Mouse (Mus musculus) embryonic facial prominence, embryonic 14.5 days (tissue): ENCODE measurements around the gene Bahcc1. TPM values are rescaled to one million over a fixed set of nuclear protein-coding genes. Genes with fewer than 3 reads are reported as not detected.

Source experiments
- ATAC-seq: fragments of 200-750 bp; cut with Nextera tagmentation; 2 replicates; pipeline ENCODE4 v1.8.0; 2017; ENCODE audit warnings: low read depth, moderate number of reproducible peaks, moderate TSS enrichment
- DNase-seq: peaks from one replicate; pipeline ENCODE4 v3.0.0-alpha.2; 2015; ENCODE audit warnings: low spot score
- H3K27ac ChIP-seq: fragments of 300-500 bp; sonication (generic); replicated peaks from 2 replicates; pipeline ENCODE4 v1.5.1; 2014; ENCODE audit warnings: low read depth, mild to moderate bottlenecking, low read length, moderate library complexity
- H3K27me3 ChIP-seq: fragments of 300-500 bp; sonication (generic); replicated peaks from 2 replicates; pipeline ENCODE4 v1.6.1; 2014; ENCODE audit warnings: low read length; ENCODE audit not compliant: control insufficient read depth, insufficient read depth
- H3K36me3 ChIP-seq: fragments of 300-500 bp; sonication (generic); 2 replicates; pipeline ENCODE4 v1.6.1; 2014; ENCODE audit warnings: low read length, mixed read lengths; ENCODE audit not compliant: control insufficient read depth, insufficient read depth
- H3K4me1 ChIP-seq: fragments of 300-500 bp; sonication (generic); 2 replicates; pipeline ENCODE4 v1.6.1; 2014; ENCODE audit warnings: antibody characterized with exemption, low read length; ENCODE audit not compliant: control insufficient read depth, insufficient read depth
- H3K4me2 ChIP-seq: fragments of 300-500 bp; sonication (generic); 2 replicates; pipeline ENCODE4 v1.6.1; 2014; ENCODE audit warnings: low read depth, mild to moderate bottlenecking, low read length, moderate library complexity, mixed read lengths
- H3K4me3 ChIP-seq: fragments of 300-500 bp; sonication (generic); 2 replicates; pipeline ENCODE4 v1.5.1; 2014; ENCODE audit warnings: low read depth, mild to moderate bottlenecking, low read length
- H3K9ac ChIP-seq: fragments of 300-500 bp; sonication (generic); 2 replicates; pipeline ENCODE4 v1.6.1; 2014; ENCODE audit warnings: low read depth, mild to moderate bottlenecking, low read length, moderate library complexity, mixed read lengths
- H3K9me3 ChIP-seq: fragments of 300-500 bp; sonication (generic); 2 replicates; pipeline ENCODE4 v1.6.1; 2016; ENCODE audit warnings: low read length; ENCODE audit not compliant: control insufficient read depth
- WGBS: fragments of 180-500 bp; shearing (Covaris S2); extraction: QIAGEN DNeasy Blood & Tissue Kit; methylation state at CpG from one replicate; pipeline ENCODE4 v1.1.7; 2014; 5-methylcytosine and 5-hydroxymethylcytosine counted together
- polyA plus RNA-seq: library from polyadenylated mRNA; unstranded; fragments of >200 nt; fragmentation: Nextera tagmentation; extraction: Ambion mirVana; gene quantifications from 2 replicates; pipeline ENCODE4 v1.2.1, GENCODE M21; 2014

Bahcc1 gene
- polyA plus RNA-seq, 1 experiment from 2014 or later: 11.1 TPM

- no peak for DNase-seq
- no peak overlapping the region for H3K9ac ChIP-seq
- H3K27ac ChIP-seq: no peak overlapping the region
- peaks cover 71% of the 10 kb centered on the region for H3K4me1 ChIP-seq
- H3K27me3 ChIP-seq: no peaks in the 10 kb centered on the region
- 68% methylated on average over 6 of the region's 6 CpGs for WGBS
- H3K36me3 ChIP-seq: 0 out of 2 replicates have a peak, but pooled peaks cover 2% of the 10 kb centered on the region
- H3K4me2 ChIP-seq: no peak overlapping the region
- no peak for ATAC-seq
- no peak overlapping the region for H3K4me3 ChIP-seq
- H3K9me3 ChIP-seq: no peaks in the 10 kb centered on the region
Observed at GRCm38 (mm10) chr11:120264008-120264407, 31.3 kb downstream of the Bahcc1 start.

DNA sequence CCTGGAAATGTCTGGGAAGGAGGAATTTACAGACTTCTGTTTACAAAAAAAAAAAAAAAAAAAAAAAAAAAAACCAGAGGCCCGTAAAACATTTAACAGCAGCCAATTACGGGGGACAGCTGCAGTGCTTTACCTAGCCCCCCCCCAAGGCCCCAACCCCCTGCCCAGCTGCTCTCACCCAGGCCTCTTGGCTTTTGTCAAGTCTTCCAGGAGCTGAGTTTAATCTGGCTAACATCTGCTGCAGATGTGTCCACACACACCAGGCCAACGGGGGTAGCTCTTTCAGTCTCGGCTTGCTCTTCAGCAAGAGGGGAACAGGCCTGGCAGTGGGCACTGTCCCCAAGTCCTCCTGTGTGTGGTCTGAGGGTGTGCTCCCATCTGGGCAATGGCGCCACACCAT lies 32.7 kb downstream of the Bahcc1 start:
- Histone ChIP-seq H3K4me3 (no peak overlapping the region), H3K9me3 (no peaks in the 10 kb centered on the region), H3K4me2 (peak overlapping the region; percentile 23; the same call in 1 of the 2 replicates), H3K9ac (no peak overlapping the region), H3K4me1 (peaks cover 61% of the 10 kb centered on the region), H3K36me3 (0 out of 2 replicates have a peak, but pooled peaks cover 2% of the 10 kb centered on the region), H3K27me3 (no peaks in the 10 kb centered on the region), H3K27ac (0 out of 2 replicates have a peak overlapping the region, but pooled peaks have one; percentile 19)
- ATAC-seq (no peak), DNase-seq (peak; percentile 80)
- 26% methylated on average over 5 of the region's 5 CpGs for WGBS

DNA sequence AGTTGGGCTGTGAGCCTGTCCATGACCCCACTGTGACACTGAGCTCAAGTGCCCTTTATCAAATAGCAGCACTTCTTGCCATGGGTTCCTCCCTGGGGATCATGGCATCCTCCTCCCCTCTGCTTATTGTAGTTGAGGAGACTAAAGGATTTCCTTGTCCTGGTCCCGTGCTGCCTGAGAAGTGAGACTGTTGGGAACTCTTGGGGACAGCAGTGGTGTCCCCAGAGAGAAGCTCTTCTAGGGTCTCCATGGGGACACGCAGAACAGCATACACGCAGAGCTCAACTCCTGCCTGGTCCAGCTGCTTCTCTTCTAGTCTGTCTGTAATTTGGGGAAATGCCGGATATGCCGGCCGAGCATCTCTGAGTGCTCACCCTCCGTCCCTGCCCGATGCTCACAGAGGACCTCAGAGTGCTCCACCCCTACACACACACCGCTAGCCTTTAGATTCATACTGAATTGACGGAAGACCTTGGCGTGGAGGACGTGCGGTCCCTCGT lies 33.6 kb downstream of the Bahcc1 start:
- H3K9ac ChIP-seq: no peak overlapping the region
- DNase-seq (no peak), ATAC-seq (no peak)
- WGBS: 83% methylated on average over 14 of the region's 14 CpGs
- H3K27ac ChIP-seq: no peak overlapping the region
- peaks cover 53% of the 10 kb centered on the region for H3K4me1 ChIP-seq
- H3K36me3 ChIP-seq: peaks cover 4% of the 10 kb centered on the region; the same call in 1 of the 2 replicates
- H3K9me3 ChIP-seq: no peaks in the 10 kb centered on the region
- no peak overlapping the region for H3K4me3 ChIP-seq
- H3K4me2 ChIP-seq: no peak overlapping the region
- H3K27me3 ChIP-seq: no peaks in the 10 kb centered on the region

DNA sequence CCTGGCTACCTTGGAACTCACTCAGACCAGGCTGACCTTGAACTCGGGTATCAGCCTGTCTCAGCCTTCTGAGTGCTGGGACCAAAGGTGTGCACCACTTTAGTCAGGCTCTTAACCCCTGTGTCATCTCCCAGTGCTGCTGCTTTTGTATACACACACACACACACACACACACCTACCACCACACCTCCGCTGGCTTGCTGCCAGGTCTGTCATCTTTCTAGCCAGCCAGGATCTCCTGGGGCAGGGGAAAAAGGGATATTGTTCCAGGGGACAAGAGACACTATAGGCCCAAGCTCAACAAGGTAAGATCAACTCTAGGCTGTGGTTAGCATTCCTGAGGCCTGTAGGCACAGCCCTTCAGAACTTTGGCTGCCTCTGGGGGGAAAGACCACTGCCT lies 34.5 kb downstream of the Bahcc1 start:
- H3K4me2 ChIP-seq: no peak overlapping the region
- H3K27ac ChIP-seq: no peak overlapping the region
- H3K36me3 ChIP-seq: peaks cover 13% of the 10 kb centered on the region
- no peak overlapping the region for H3K9ac ChIP-seq
- H3K27me3 ChIP-seq: no peaks in the 10 kb centered on the region
- ATAC-seq (no peak), DNase-seq (no peak)
- H3K4me1 ChIP-seq: peaks cover 43% of the 10 kb centered on the region
- no peaks in the 10 kb centered on the region for H3K9me3 ChIP-seq
- H3K4me3 ChIP-seq: no peak overlapping the region
- WGBS: 78% methylated on average over 2 of the region's 2 CpGs

DNA sequence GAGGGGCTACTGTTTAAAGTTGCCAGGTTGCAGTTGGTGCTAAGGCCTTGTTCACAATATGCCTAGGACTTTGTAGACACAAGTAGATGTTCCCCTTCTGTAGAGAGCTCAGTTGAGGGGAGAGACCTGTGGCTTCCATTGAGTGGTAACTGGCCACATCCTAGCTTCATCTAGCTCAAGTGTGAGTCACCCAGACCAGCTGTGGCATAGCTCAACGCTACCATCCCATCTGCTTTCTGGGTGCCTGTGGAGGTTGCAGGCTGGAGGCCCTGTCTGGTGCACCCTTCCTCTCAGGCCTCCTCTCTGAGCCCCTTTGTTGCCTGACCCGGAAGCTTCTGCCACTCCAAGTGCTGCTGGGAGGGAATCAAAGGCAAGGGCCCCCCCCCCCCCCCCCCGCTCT lies 34.9 kb downstream of the Bahcc1 start:
- Histone ChIP-seq H3K4me1 (peaks cover 39% of the 10 kb centered on the region), H3K9ac (no peak overlapping the region), H3K4me3 (no peak overlapping the region), H3K27me3 (no peaks in the 10 kb centered on the region), H3K9me3 (no peaks in the 10 kb centered on the region), H3K36me3 (peaks cover 17% of the 10 kb centered on the region), H3K4me2 (no peak overlapping the region), H3K27ac (no peak overlapping the region)
- ATAC-seq: no peak
- 75% methylated on average over 2 of the region's 3 CpGs for WGBS
- DNase-seq: no peak

- no peak for DNase-seq
- Histone ChIP-seq H3K27ac (no peak overlapping the region), H3K36me3 (peaks cover 24% of the 10 kb centered on the region), H3K9ac (no peak overlapping the region), H3K4me2 (no peak overlapping the region), H3K4me3 (no peak overlapping the region), H3K4me1 (peaks cover 34% of the 10 kb centered on the region), H3K27me3 (no peaks in the 10 kb centered on the region), H3K9me3 (no peaks in the 10 kb centered on the region)
- 79% methylated on average over 10 of the region's 10 CpGs for WGBS
- no peak for ATAC-seq
Observed at GRCm38 (mm10) chr11:120268195-120268967, 35.6 kb downstream of the Bahcc1 start.

DNA sequence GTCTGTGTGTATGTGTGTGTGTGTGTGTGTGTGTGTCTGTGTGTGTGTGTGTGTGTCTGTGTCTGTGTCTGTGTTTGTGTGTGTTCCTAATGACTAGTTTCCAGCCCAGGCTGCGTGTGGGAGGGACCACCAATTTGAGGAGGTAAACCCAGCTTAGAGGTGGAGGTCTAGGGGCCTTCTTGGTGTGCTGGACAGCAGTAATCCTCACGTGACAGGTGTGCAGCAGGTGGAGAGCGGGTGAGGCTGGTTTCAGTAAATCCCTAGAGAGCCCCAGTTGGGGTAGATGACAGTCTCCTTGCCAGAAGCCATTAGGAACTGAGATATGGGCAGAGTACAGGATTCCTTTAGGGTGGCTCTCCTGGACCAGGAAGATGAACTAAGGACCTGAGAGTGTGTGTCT lies 36.3 kb downstream of the Bahcc1 start:
- WGBS: 87% methylated on average over 3 of the region's 3 CpGs
- peaks cover 31% of the 10 kb centered on the region for H3K36me3 ChIP-seq
- H3K4me3 ChIP-seq: no peak overlapping the region
- DNase-seq (no peak), ATAC-seq (no peak)
- no peaks in the 10 kb centered on the region for H3K27me3 ChIP-seq
- no peak overlapping the region for H3K9ac ChIP-seq
- H3K4me1 ChIP-seq: peaks cover 33% of the 10 kb centered on the region
- no peak overlapping the region for H3K27ac ChIP-seq
- H3K4me2 ChIP-seq: no peak overlapping the region
- H3K9me3 ChIP-seq: no peaks in the 10 kb centered on the region

GRCm38 (mm10) chr11:120269498-120270104 lies 36.9 kb downstream of the Bahcc1 start:
- DNase-seq: peak; percentile 85
- H3K36me3 ChIP-seq: peaks cover 37% of the 10 kb centered on the region

More at GRCm38 (mm10) chr11:120269498-120270104, 36.9 kb downstream of the Bahcc1 start:
- ATAC-seq: peak; percentile 69
- Histone ChIP-seq H3K27me3 (no peaks in the 10 kb centered on the region), H3K27ac (no peak overlapping the region), H3K9ac (no peak overlapping the region), H3K4me2 (no peak overlapping the region), H3K4me1 (peaks cover 27% of the 10 kb centered on the region), H3K4me3 (no peak overlapping the region), H3K9me3 (no peaks in the 10 kb centered on the region)
- 40% methylated on average over 8 of the region's 8 CpGs for WGBS
